ENCODE assay signal across 24 mouse cellular contexts in the genomic region with DNA sequence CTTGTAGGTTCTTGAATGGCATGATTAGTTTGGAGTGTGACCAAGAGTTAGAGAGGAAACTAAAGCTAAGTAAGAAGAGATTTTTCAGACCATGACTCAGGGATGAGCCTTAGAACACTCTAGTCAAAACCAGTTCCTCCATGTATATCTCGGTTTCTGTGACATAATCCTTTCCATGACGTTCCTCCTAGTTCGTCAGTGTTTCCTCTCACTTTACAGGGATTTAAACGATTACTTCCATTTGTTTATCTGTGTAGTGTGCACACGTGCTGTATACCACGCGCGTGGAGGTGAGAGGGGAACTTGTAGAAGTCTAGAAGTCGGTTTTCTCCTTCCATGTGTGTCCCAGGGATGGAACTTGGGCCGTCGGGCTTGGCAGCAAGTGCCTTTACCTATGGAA. TPM values are rescaled to one million over a fixed set of nuclear protein-coding genes. Genes with fewer than 3 reads are reported as not detected.
DNase-seq lines count a peak whose midpoint lies in the region; ATAC-seq and TF ChIP-seq lines count a peak whose summit lies in the region.
"Had no signal": no experiment of that assay in that cellular context is flagged by ENCODE, and none has a peak within 500 bp of the region (broad histone marks: within the 10 kb centered on the region; RNA-seq: fewer than 3 reads in every experiment).

No protein-coding gene starts in this region.

- no peak overlapping the region for H3K4me2 ChIP-seq in heart, postnatal 0 days (ENCODE audit: low read depth, low read length)
- no peak overlapping the region for H3K4me2 ChIP-seq in neural tube, embryonic 15.5 days
- H3K4me2 ChIP-seq: midbrain, embryonic 11.5 days had no signal

- no peaks in the 10 kb centered on the region for H3K27me3 ChIP-seq in heart, embryonic 10.5 days (ENCODE audit: insufficient read depth, poor library complexity, severe bottlenecking)
- no peaks in the 10 kb centered on the region for H3K27me3 ChIP-seq in heart, postnatal 0 days (ENCODE audit: control insufficient read depth, insufficient read depth, low read length)
- no peaks in the 10 kb centered on the region for H3K27me3 ChIP-seq in neural tube, embryonic 15.5 days (replicated peaks)

- H3K4me1 ChIP-seq in heart, embryonic 10.5 days = peaks cover 27% of the 10 kb centered on the region
- H3K4me1 ChIP-seq in heart, postnatal 0 days (ENCODE audit: control insufficient read depth, insufficient read depth) = peaks cover 14% of the 10 kb centered on the region
- no peaks in the 10 kb centered on the region; the same call in 1 of the 2 replicates for H3K4me1 ChIP-seq in neural tube, embryonic 15.5 days

- TF ChIP-seq EP300 in heart, postnatal 0 days (IDR thresholded peaks at IDR 0.05; ENCODE audit: low read depth) = no peak

- H3K9ac ChIP-seq in heart, postnatal 0 days (replicated peaks; ENCODE audit: low read depth, low read length) = no peak overlapping the region
- H3K9ac ChIP-seq in neural tube, embryonic 15.5 days (replicated peaks) = no peak overlapping the region

- DNase-seq in heart, embryonic 10.5 days (ENCODE audit: low spot score) = no peak
- DNase-seq in heart, postnatal 4 days = no peak
- peak; percentile 48 for DNase-seq in heart, postnatal 0 days (ENCODE audit: low spot score)
- no peak for DNase-seq in heart, adult 8-10 months (ENCODE audit: low spot score)
- DNase-seq in layer of hippocampus, adult 2 months (ENCODE audit: low spot score in 2 of 2) = no peak
- no peak for DNase-seq in layer of hippocampus, postnatal 14 days (ENCODE audit: low spot score in 2 of 2)
- DNase-seq: cerebellum, adult 11 months; cerebellum, adult 9-11 months; gastrocnemius, postnatal 14 days; heart, adult 11 months had no signal

- TF ChIP-seq CTCF in heart, postnatal 0 days (IDR thresholded peaks at IDR 0.05; ENCODE audit: low read depth) = no peak
- no peak for TF ChIP-seq CTCF in layer of hippocampus, adult 2 months (conservative IDR thresholded peaks at IDR 0.05)

- H3K9me3 ChIP-seq in heart, embryonic 10.5 days = no peaks in the 10 kb centered on the region
- H3K9me3 ChIP-seq in heart, postnatal 0 days (replicated peaks; ENCODE audit: control insufficient read depth, low read length) = no peaks in the 10 kb centered on the region
- no peaks in the 10 kb centered on the region for H3K9me3 ChIP-seq in neural tube, embryonic 15.5 days (replicated peaks)
- H3K9me3 ChIP-seq: forebrain, embryonic 10.5 days had no signal

- no peak for ATAC-seq in heart, postnatal 0 days (ENCODE audit: insufficient read depth, low read depth)
- no peak for ATAC-seq in megakaryocyte-erythroid progenitor cell, adult 5-6 weeks (replicated peaks; ENCODE audit: low FRiP score, low TSS enrichment, poor library complexity, severe bottlenecking)
- no peak for ATAC-seq in neural tube, embryonic 15.5 days (ENCODE audit: low FRiP score)
- ATAC-seq: CD4-positive, CD25-positive, alpha-beta regulatory T cell, adult 4 months; forebrain, embryonic 16.5 days; hindbrain, postnatal 0 days had no signal

- H3K36me3 ChIP-seq in heart, embryonic 10.5 days = no peaks in the 10 kb centered on the region
- no peaks in the 10 kb centered on the region for H3K36me3 ChIP-seq in heart, postnatal 0 days (replicated peaks; ENCODE audit: control insufficient read depth, insufficient read depth, low read length)
- no peaks in the 10 kb centered on the region for H3K36me3 ChIP-seq in neural tube, embryonic 15.5 days
- H3K36me3 ChIP-seq: forebrain, embryonic 10.5 days had no signal

- H3K4me3 ChIP-seq in heart, embryonic 10.5 days = no peak overlapping the region
- no peak overlapping the region for H3K4me3 ChIP-seq in heart, postnatal 0 days (ENCODE audit: low read depth, low read length)
- H3K4me3 ChIP-seq in layer of hippocampus, adult 2 months = no peak overlapping the region
- H3K4me3 ChIP-seq in neural tube, embryonic 15.5 days (replicated peaks) = no peak overlapping the region
- H3K4me3 ChIP-seq: forebrain, embryonic 10.5 days had no signal

- 72% methylated on average over 11 of the region's 11 CpGs for WGBS in heart, embryonic 10.5 days
- 64% methylated on average over 11 of the region's 11 CpGs for WGBS in heart, postnatal 0 days
- 95% methylated on average over 11 of the region's 11 CpGs for WGBS in neural tube, embryonic 15.5 days

- H3K27ac ChIP-seq in heart, embryonic 10.5 days = 0 out of 2 replicates have a peak overlapping the region, but pooled peaks have one; percentile 100
- peak overlapping the region; percentile 14; the same call in 1 of the 2 replicates for H3K27ac ChIP-seq in heart, postnatal 0 days (ENCODE audit: low read depth)
- H3K27ac ChIP-seq in layer of hippocampus, adult 2 months = peak overlapping the region; percentile 99; the same call in 1 of the 2 replicates
- no peak overlapping the region for H3K27ac ChIP-seq in neural tube, embryonic 15.5 days (replicated peaks)
- H3K27ac ChIP-seq: forebrain, embryonic 10.5 days; hindbrain, postnatal 0 days had no signal

RNA-seq across cellular contexts. Expression of gene Usp53, which starts 2.6 kb away (rescaled TPM):
- polyA plus RNA-seq in heart, embryonic 10.5 days (2016; fragmentation: Nextera tagmentation; extraction: Ambion mirVana) = 9.9 and 10.7 TPM in 2 replicates
- 1 to 10 TPM; 7.4 to 10.0 TPM for total RNA-seq in heart, postnatal 4 days (2021)
- total RNA-seq in heart, postnatal 0 days (2014; rRNA removed; ENCODE audit: low replicate concordance) = 7.3 and 10.0 TPM in 2 replicates
- 5.9 and 7.4 TPM in 2 replicates for polyA plus RNA-seq in heart, postnatal 0 days (2015; fragmentation: Nextera tagmentation; extraction: Ambion mirVana)
- total RNA-seq in heart, adult 8-10 months (2022) = 10 to 100 TPM in 3 of 4 experiments, 1 to 10 TPM in 1; 7.7 to 13.3 (median 11.3) TPM
- 10 to 100 TPM; 27.3 to 29.1 TPM for total RNA-seq in layer of hippocampus, adult 2 months (2021)
- total RNA-seq in layer of hippocampus, postnatal 14 days (2021) = 10 to 100 TPM; 23.7 to 26.0 TPM
- 4.4 and 5.6 TPM in 2 replicates for total RNA-seq in megakaryocyte-erythroid progenitor cell, adult 5-6 weeks (2014; fragmentation: Nextera tagmentation)
- 2.0 and 5.6 TPM in 2 replicates for total RNA-seq in megakaryocyte-erythroid progenitor cell, adult 5-6 weeks (2017)
- 8.1 and 11.8 TPM in 2 replicates for polyA plus RNA-seq in neural tube, embryonic 15.5 days (2015; fragmentation: Nextera tagmentation; extraction: Ambion mirVana)

RNA-seq across cellular contexts. Expression of gene Myoz2, which starts 47.9 kb away (rescaled TPM):
- 24.0 and 70.2 TPM in 2 replicates for polyA plus RNA-seq in heart, embryonic 10.5 days (2016; fragmentation: Nextera tagmentation; extraction: Ambion mirVana)
- total RNA-seq in heart, postnatal 4 days (2021) = 100 to 1,000 TPM; 792 to 841 TPM
- total RNA-seq in heart, postnatal 0 days (2014; rRNA removed; ENCODE audit: low replicate concordance) = 346 and 521 TPM in 2 replicates
- 574 and 591 TPM in 2 replicates for polyA plus RNA-seq in heart, postnatal 0 days (2015; fragmentation: Nextera tagmentation; extraction: Ambion mirVana)
- 1,000 to 10,000 TPM; 1,494 to 1,679 (median 1,556) TPM for total RNA-seq in heart, adult 8-10 months (2022)
- under 1 TPM in 1 of 2 experiments, not detected in 1; 0.74 TPM for total RNA-seq in layer of hippocampus, adult 2 months (2021)
- total RNA-seq in layer of hippocampus, postnatal 14 days (2021) = not detected
- total RNA-seq in megakaryocyte-erythroid progenitor cell, adult 5-6 weeks (2014; fragmentation: Nextera tagmentation) = not detected in 2 replicates
- total RNA-seq in megakaryocyte-erythroid progenitor cell, adult 5-6 weeks (2017) = not detected in 2 replicates
- 1.8 and 3.5 TPM in 2 replicates for polyA plus RNA-seq in neural tube, embryonic 15.5 days (2015; fragmentation: Nextera tagmentation; extraction: Ambion mirVana)
- total RNA-seq: common myeloid progenitor, adult 5-6 weeks; ES-E14; hindbrain, postnatal 0 days; neutrophil, adult 5-6 weeks had no signal
- polyA plus RNA-seq: adrenal gland, adult 2 months; forebrain, embryonic 10.5 days; forebrain, embryonic 16.5 days; hindbrain, postnatal 0 days; liver, adult 2 months; midbrain, embryonic 11.5 days; midbrain, postnatal 0 days; thymus, postnatal 0 days had no signal

Comparison
In these comparisons a context has a peak if more than half of its experiments do, and no peak if none do; other contexts are left out.
1. RNA of gene Myoz2, which starts 47.9 kb away (total RNA-seq): 1,494 to 1,679 TPM in heart, adult 8-10 months, 792 to 841 TPM in heart, postnatal 4 days and 346 to 521 TPM in heart, postnatal 0 days; 0.74 TPM in layer of hippocampus, adult 2 months, not detected in layer of hippocampus, postnatal 14 days and not detected in megakaryocyte-erythroid progenitor cell, adult 5-6 weeks; every median in the first group is over 100 times any median in the second.